Mouse (Mus musculus): ENCODE data around the gene Olfr1034. TPM values are rescaled to one million over a fixed set of nuclear protein-coding genes. Genes with fewer than 3 reads are reported as not detected.

Gene Olfr1034
- polyA plus RNA-seq, 1 experiment from 2014 or later: not detected

- no peak for ATAC-seq (replicated peaks; ENCODE audit: low FRiP score)
- 91% methylated on average over 2 of the region's 2 CpGs for WGBS
- Histone ChIP-seq H3K9me3 (ENCODE audit: control insufficient read depth, low read length) (no peaks in the 10 kb centered on the region), H3K4me3 (ENCODE audit: low read depth, low read length) (no peak within 1 kb of the TSS), H3K4me2 (no peak within 1 kb of the TSS), H3K27ac (ENCODE audit: low read depth, low read length) (no peak within 1 kb of the TSS), H3K27me3 (replicated peaks; ENCODE audit: control insufficient read depth, insufficient read depth, low read length) (no peaks in the 10 kb centered on the region), H3K4me1 (replicated peaks; ENCODE audit: control insufficient read depth, insufficient read depth, low read length) (no peaks in the 10 kb centered on the region), H3K36me3 (ENCODE audit: control insufficient read depth, insufficient read depth, low read length) (no peaks in the 10 kb centered on the region), H3K9ac (ENCODE audit: low read depth, low read length) (no peak within 1 kb of the TSS)
- no peak for DNase-seq (ENCODE audit: low spot score)
These were observed 41.6 kb downstream of the Olfr1034 start, which contains the start of gene Olfr1037 for GRCm38 (mm10) chr2:86087285-86087684. Gene Olfr1037, minus strand, starts transcription at chr2:86087385.

Other genes with a start within 250 kb of the Olfr1034 start
- gene Olfr1016, start 243.3 kb upstream of the Olfr1034 start, polyA plus RNA-seq (2014; fragmentation: Nextera tagmentation; extraction: Ambion mirVana): not detected in 2 replicates
- not detected in 2 replicates for gene Olfr1018, start 227.4 kb upstream of the Olfr1034 start, polyA plus RNA-seq (2014; fragmentation: Nextera tagmentation; extraction: Ambion mirVana)
- gene Olfr1019, start 200.4 kb upstream of the Olfr1034 start, polyA plus RNA-seq (2014; fragmentation: Nextera tagmentation; extraction: Ambion mirVana): not detected in 2 replicates
- gene Olfr1020, start 198.8 kb upstream of the Olfr1034 start, polyA plus RNA-seq (2014; fragmentation: Nextera tagmentation; extraction: Ambion mirVana): not detected in 2 replicates
- gene Olfr1022, start 177.3 kb upstream of the Olfr1034 start, polyA plus RNA-seq (2014; fragmentation: Nextera tagmentation; extraction: Ambion mirVana): not detected in 2 replicates
- gene Olfr1023, start 160.2 kb upstream of the Olfr1034 start, polyA plus RNA-seq (2014; fragmentation: Nextera tagmentation; extraction: Ambion mirVana): not detected in 2 replicates
- gene Olfr1024, start 140.8 kb upstream of the Olfr1034 start, polyA plus RNA-seq (2014; fragmentation: Nextera tagmentation; extraction: Ambion mirVana): not detected in 2 replicates
- gene Olfr1025-ps1, start 130.7 kb upstream of the Olfr1034 start, polyA plus RNA-seq (2014; fragmentation: Nextera tagmentation; extraction: Ambion mirVana): not detected in 2 replicates
- not detected in 2 replicates for gene Olfr1026, start 124.3 kb upstream of the Olfr1034 start, polyA plus RNA-seq (2014; fragmentation: Nextera tagmentation; extraction: Ambion mirVana)
- gene Olfr1028, start 95.4 kb upstream of the Olfr1034 start, polyA plus RNA-seq (2014; fragmentation: Nextera tagmentation; extraction: Ambion mirVana): not detected in 2 replicates
- gene Olfr1029, start 72.0 kb upstream of the Olfr1034 start, polyA plus RNA-seq (2014; fragmentation: Nextera tagmentation; extraction: Ambion mirVana): not detected in 2 replicates
- gene Olfr1030, start 66.6 kb upstream of the Olfr1034 start, polyA plus RNA-seq (2014; fragmentation: Nextera tagmentation; extraction: Ambion mirVana): not detected in 2 replicates
- gene Olfr1031, start 55.6 kb upstream of the Olfr1034 start, polyA plus RNA-seq (2014; fragmentation: Nextera tagmentation; extraction: Ambion mirVana): not detected in 2 replicates
- gene Olfr1032, start 40.3 kb upstream of the Olfr1034 start, polyA plus RNA-seq (2014; fragmentation: Nextera tagmentation; extraction: Ambion mirVana): not detected in 2 replicates
- gene Olfr1033, start 25.2 kb upstream of the Olfr1034 start, polyA plus RNA-seq (2014; fragmentation: Nextera tagmentation; extraction: Ambion mirVana): 0.60 and 0.88 TPM in 2 replicates
- gene Olfr1036, start 28.1 kb downstream of the Olfr1034 start, polyA plus RNA-seq (2014; fragmentation: Nextera tagmentation; extraction: Ambion mirVana): not detected in 2 replicates
- not detected in 2 replicates for gene Olfr1037, start 41.5 kb downstream of the Olfr1034 start, polyA plus RNA-seq (2014; fragmentation: Nextera tagmentation; extraction: Ambion mirVana)
- gene Olfr1039, start 90.1 kb downstream of the Olfr1034 start, polyA plus RNA-seq (2014; fragmentation: Nextera tagmentation; extraction: Ambion mirVana): not detected in 2 replicates
- gene Olfr1040, start 100.9 kb downstream of the Olfr1034 start, polyA plus RNA-seq (2014; fragmentation: Nextera tagmentation; extraction: Ambion mirVana): not detected in 2 replicates
- not detected in 2 replicates for gene Olfr1042, start 116.0 kb downstream of the Olfr1034 start, polyA plus RNA-seq (2014; fragmentation: Nextera tagmentation; extraction: Ambion mirVana)
- gene Olfr1043, start 121.7 kb downstream of the Olfr1034 start, polyA plus RNA-seq (2014; fragmentation: Nextera tagmentation; extraction: Ambion mirVana): not detected in 2 replicates
- not detected in 2 replicates for gene Olfr1044, start 132.0 kb downstream of the Olfr1034 start, polyA plus RNA-seq (2014; fragmentation: Nextera tagmentation; extraction: Ambion mirVana)
- not detected in 2 replicates for gene Olfr52, start 139.8 kb downstream of the Olfr1034 start, polyA plus RNA-seq (2014; fragmentation: Nextera tagmentation; extraction: Ambion mirVana)
- not detected in 2 replicates for gene Olfr1045, start 157.1 kb downstream of the Olfr1034 start, polyA plus RNA-seq (2014; fragmentation: Nextera tagmentation; extraction: Ambion mirVana)
- gene Olfr1046, start 173.5 kb downstream of the Olfr1034 start, polyA plus RNA-seq (2014; fragmentation: Nextera tagmentation; extraction: Ambion mirVana): not detected in 2 replicates
- gene Olfr1047, start 185.5 kb downstream of the Olfr1034 start, polyA plus RNA-seq (2014; fragmentation: Nextera tagmentation; extraction: Ambion mirVana): not detected in 2 replicates
- not detected in 2 replicates for gene Olfr1048, start 194.4 kb downstream of the Olfr1034 start, polyA plus RNA-seq (2014; fragmentation: Nextera tagmentation; extraction: Ambion mirVana)
- not detected in 2 replicates for gene Olfr1049, start 212.5 kb downstream of the Olfr1034 start, polyA plus RNA-seq (2014; fragmentation: Nextera tagmentation; extraction: Ambion mirVana)
- gene Olfr1051, start 233.2 kb downstream of the Olfr1034 start, polyA plus RNA-seq (2014; fragmentation: Nextera tagmentation; extraction: Ambion mirVana): not detected in 2 replicates
- gene Olfr1052, start 246.6 kb downstream of the Olfr1034 start, polyA plus RNA-seq (2014; fragmentation: Nextera tagmentation; extraction: Ambion mirVana): not detected in 2 replicates